Mouse (Mus musculus) cortical plate, adult 2 months (tissue): ENCODE measurements around the gene Gpr83.

Experiments
- CTCF ChIP-seq: fragments of 200-500 bp; IDR thresholded peaks from 2 replicates; pipeline ENCODE4 v1.5.1; 2011; ENCODE audit warnings: mild to moderate bottlenecking, control low read depth, low read length; ENCODE audit not compliant: insufficient read depth; ENCODE audit errors: extremely low read depth
- POLR2A ChIP-seq: fragments of 200-500 bp; IDR thresholded peaks from 2 replicates; pipeline ENCODE4 v1.6.1; 2011; ENCODE audit warnings: mild to moderate bottlenecking, low read length, control low read depth; ENCODE audit not compliant: insufficient read depth; ENCODE audit errors: extremely low read depth

DNA sequence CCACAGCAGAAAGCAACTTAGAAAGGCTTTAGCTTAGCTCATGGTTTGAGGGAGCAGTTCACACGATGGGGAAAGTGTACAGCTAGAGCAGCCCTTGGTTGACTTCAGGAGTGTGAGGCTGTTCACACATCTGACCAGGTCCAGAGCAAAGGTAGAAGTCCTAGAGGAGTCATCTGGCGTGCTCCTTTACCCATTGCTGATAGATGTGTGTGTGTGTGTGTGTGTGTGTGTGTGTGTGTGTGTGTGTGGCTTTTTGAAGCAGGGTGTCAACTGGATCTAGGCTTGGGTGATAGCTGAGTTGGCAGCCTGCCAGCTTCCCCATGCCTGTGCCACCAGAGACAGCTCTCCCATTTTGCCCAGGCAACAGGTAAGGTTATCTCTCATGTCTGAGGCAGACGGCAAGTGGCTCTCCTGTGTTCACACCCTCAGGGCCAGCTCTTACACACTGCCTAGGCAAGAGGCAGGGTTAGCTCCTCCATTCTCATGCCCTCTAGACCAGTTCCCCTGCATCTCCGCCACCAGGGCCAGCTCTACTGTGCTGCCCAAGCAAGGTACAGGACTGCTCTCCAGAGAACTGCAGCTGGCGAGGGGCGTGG lies 27.9 kb downstream of the Gpr83 start:
- TF ChIP-seq CTCF (no peak), POLR2A (no peak)
